15 mouse cellular contexts compared by ENCODE assay signal in the genomic region with DNA sequence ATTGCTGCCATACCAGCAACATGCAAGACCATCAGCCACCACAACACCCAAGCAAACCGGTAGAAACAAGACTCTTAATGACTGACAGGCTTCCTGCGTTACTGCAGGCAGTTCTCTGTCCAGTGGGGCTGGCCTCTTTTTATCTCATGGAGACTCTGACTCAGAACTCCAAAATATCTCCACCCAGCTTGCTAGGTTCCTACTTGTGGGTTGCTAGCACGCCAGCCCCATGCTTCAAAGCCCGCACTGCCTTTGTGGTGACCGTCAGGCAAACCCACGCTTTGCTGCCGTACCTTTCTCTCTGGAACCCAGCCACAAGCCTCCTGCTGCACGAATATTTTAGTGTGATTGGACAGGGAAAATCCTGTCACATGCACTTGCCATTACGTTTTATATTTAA.
DNase-seq lines count a peak whose midpoint lies in the region.
"Had no signal": no experiment of that assay in that cellular context is flagged by ENCODE, and none has a peak within 500 bp of the region (broad histone marks: within the 10 kb centered on the region; RNA-seq: fewer than 3 reads in every experiment).

No protein-coding gene starts in this region.

- H3K9me3 ChIP-seq in limb, embryonic 10.5 days (replicated peaks): no peaks in the 10 kb centered on the region
- H3K9me3 ChIP-seq: neural tube, embryonic 13.5 days had no signal

- H3K36me3 ChIP-seq in limb, embryonic 10.5 days: no peaks in the 10 kb centered on the region
- H3K36me3 ChIP-seq: neural tube, embryonic 13.5 days had no signal

- peaks cover 5% of the 10 kb centered on the region; the same call in 1 of the 2 replicates for H3K4me1 ChIP-seq in limb, embryonic 10.5 days

- no peaks in the 10 kb centered on the region for H3K27me3 ChIP-seq in limb, embryonic 10.5 days (ENCODE audit: low read depth, poor library complexity, severe bottlenecking)
- H3K27me3 ChIP-seq: neural tube, embryonic 13.5 days had no signal

- no peak overlapping the region for H3K27ac ChIP-seq in limb, embryonic 10.5 days
- H3K27ac ChIP-seq: hindbrain, embryonic 14.5 days; neural tube, embryonic 13.5 days had no signal

- 88% methylated on average over 9 of the region's 9 CpGs for WGBS in limb, embryonic 10.5 days

- intact Hi-C loops in heart, postnatal 14 days (cut with DNase I): no loop called here

- H3K4me3 ChIP-seq in limb, embryonic 10.5 days: no peak overlapping the region
- H3K4me3 ChIP-seq: neural tube, embryonic 13.5 days had no signal

- peak; percentile 26 to 28 for DNase-seq in right cerebral cortex, adult 2 months (ENCODE audit: low spot score in 2 of 2)
- DNase-seq in right cerebral cortex, postnatal 4 days: no peak
- peak; percentile 9 for DNase-seq in heart, adult 8-10 months (ENCODE audit: low spot score)
- DNase-seq in heart, postnatal 14 days: peak; percentile 5 to 14
- no peak for DNase-seq in adrenal gland, adult 2 months
- DNase-seq in limb, embryonic 10.5 days (ENCODE audit: low spot score): no peak
- DNase-seq in B cell, adult 2 months: no peak
- DNase-seq: cerebellum, postnatal 36 days; gastrocnemius, postnatal 36 days; kidney, postnatal 36 days; layer of hippocampus, postnatal 36 days; lung, adult 2 months; thymus, postnatal 14 days had no signal

Comparison
In these comparisons a context has a peak if more than half of its experiments do, and no peak if none do; other contexts are left out.
1. DNase-seq: peak in right cerebral cortex, adult 2 months (2 of 2), heart, adult 8-10 months (single experiment) and heart, postnatal 14 days (2 of 2); none in right cerebral cortex, postnatal 4 days (single experiment), adrenal gland, adult 2 months (single experiment), limb, embryonic 10.5 days (single experiment) and B cell, adult 2 months (0 of 2).